Mouse (Mus musculus) heart, postnatal 25 days (tissue): ENCODE measurements around the gene Fam53b. TPM values are rescaled to one million over a fixed set of nuclear protein-coding genes. Genes with fewer than 3 reads are reported as not detected.

Experiments
- DNase-seq: peaks from one replicate; pipeline ENCODE4 v3.0.0; 2022; ENCODE audit warnings: low spot score
- intact Hi-C: fragments of 180-260 bp; cut with DNase I; formaldehyde crosslinking; loops from one replicate; pipeline ENCODE4 v1.15.1; 2025
- total RNA-seq, 2 experiments: library from RNA; stranded (reverse); gene quantifications; 2 replicates each; pipeline ENCODE4 v1.2.3; 2021

Fam53b gene
- total RNA-seq: 10 to 100 TPM; 25.8 to 26.8 TPM

DNA sequence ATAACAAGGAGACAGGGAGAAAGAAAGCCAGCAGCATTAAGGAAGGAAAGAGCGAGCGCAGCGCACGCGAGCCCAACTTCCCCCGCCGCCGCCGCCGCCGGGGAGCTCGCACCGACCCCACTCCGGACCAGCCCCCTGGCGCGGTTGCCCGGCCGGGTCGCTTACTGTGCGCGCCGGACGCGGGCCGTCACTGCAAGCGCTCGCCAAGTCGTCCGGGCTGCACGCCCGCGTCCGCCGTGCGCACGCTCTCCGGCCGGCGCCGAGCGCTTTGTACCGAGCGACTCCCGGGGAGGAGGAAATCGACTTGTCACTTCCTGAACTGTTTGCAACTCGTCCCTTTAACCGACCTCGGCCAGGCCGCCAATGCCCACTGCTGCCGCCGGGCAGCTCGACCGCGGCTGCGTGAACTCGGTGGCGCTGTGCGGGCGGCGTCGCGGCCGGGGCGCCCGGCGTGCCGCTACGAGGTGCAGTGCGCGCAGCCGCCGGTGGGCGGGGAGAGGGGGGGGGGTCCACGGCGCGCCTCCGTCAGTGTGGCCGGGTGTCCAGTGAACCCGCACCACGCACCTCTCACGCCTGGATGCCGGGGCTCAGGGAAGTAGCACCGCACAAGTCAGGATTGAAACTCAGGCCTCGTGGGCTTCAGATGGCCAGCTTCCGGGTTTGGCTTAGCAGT, at the start of gene Fam53b:
Gene Fam53b, minus strand, starts transcription at position 471 of the 673 bp plus-strand sequence.
- DNase-seq: peak; percentile 61
- intact Hi-C loops: loop anchor here (2.0 to 5.0 kb wide), 3 partner anchors 27 to 39 kb away; partner anchors contain the start of gene Eef1akmt2

DNA sequence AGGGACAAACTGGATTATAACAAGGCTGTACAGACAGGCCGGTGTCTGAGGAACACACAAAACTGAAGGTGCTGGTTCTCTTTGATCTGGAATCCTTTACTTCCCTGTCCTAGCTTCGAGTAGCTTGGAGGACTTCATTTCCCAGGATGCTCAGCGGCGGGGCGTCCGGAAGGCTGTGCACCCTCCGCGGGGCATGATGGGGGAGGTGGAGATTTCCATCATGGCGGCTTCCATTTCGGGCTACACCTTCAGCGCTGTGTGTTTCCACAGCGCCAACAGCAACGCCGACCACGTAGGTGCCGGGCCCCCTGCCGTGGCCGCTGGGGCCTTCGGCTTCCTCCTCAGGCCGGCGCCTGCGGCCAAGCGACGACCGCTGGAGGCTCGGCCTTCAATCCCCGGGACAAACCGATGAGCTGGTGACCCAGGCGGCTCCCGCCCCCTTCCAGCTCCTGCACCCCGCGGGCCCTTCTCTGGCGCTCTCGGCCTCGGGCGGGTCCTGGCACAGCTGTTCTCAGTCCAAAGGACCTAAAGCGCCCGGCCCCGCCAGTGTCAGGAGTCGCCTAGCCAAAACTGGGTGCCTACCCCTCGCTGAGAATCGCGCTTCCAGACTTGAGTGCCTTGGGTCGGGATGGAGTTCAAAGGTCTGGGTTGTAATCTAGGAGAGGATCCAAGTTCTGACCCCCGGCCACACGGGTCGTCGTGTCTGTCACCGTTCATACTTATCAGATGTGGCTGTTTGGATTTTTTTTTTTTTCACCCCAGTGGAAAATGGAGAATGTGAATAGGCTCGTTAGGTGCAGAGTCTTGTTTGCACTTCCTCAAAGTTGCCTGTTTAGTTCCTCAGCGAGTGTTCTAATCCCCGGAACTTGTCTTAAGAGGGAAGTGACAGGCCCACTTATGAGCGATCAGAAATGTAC, 45.6 kb upstream of the Fam53b start, which contains the start of gene Abraxas2:
Gene Abraxas2, plus strand, starts transcription at position 184 of the 917 bp plus-strand sequence.
- peak; percentile 72 for DNase-seq
- intact Hi-C loops: loop anchor here (10.0 kb wide), 2 partner anchors 136 to 266 kb away; partner anchors contain the start of genes Ctbp2 and Fgfr2

DNA sequence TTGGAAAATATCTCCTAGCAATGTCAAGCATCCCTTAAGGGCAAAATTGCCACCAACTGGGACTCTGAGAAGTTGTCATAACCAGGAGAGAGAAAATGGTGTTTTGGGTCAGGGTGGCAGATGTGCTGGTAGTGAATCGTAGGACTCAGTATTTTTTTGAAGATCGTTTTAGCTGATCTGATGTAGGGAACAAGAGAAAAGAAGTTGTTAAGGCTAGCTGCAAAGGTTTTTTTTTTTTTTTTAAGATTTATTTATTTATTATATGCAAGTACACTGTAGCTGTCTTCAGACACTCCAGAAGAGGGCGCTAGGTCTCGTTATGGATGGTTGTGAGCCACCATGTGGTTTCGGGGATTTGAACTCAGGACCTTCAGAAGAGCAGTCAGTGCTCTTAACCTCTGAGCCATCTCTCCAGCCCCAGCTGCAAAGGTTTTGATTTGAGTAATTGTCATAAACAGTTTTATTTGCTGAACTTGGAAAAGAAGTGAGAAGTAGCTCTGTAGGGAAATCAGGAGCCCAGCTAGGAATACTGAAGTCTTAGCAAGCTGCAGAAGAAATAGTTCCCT, 44.4 kb upstream of the Fam53b start:
- DNase-seq: no peak
- intact Hi-C loops: loop anchor here (10.0 kb wide), 2 partner anchors 137 to 267 kb away; partner anchors contain the start of genes Ctbp2 and Fgfr2

DNA sequence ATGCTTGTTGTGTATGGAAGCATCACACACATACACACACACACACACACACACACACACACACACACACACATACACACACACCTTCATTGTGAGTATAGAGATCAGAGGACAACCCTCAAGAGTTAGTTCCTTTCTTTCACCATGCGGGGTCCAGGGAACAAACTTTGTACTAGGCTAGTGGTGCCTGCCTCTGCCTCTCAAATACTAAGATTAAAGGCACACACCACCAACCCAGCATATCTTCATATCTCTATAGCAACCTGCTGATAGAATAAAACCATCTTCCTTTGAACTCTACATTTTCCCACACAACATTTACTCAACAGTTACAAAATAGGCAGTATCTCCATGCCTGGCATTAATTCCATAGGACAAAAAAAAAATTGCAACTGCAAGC, 42.4 kb upstream of the Fam53b start:
- no peak for DNase-seq
- intact Hi-C loops: loop anchor here (10.0 kb wide), 2 partner anchors 139 to 269 kb away; partner anchors contain the start of genes Ctbp2 and Fgfr2

DNA sequence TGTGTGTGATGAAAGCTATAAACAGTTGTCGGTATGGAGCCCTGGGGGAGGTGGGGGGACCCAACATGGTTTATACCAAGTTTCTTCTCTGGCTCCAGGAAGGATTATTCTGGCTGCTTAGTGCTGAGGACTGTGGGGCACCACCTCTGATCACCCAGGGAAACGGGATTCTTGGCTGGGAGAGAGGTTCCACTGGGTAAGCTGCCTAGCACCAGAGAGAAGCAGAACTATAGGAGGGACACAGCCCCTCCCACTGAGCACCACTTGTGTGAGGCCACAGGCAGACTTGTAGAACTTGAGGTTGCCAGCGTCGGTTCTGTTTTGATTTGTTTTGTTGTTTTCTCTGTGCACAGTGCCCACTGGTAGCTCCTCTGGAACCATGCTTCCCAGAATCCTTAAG, 40.3 kb upstream of the Fam53b start:
- intact Hi-C loops: loop anchor here (2.0 to 10.0 kb wide), 3 partner anchors 41 to 271 kb away; partner anchors contain the start of genes Ctbp2, Fam53b and Fgfr2
- no peak for DNase-seq

DNA sequence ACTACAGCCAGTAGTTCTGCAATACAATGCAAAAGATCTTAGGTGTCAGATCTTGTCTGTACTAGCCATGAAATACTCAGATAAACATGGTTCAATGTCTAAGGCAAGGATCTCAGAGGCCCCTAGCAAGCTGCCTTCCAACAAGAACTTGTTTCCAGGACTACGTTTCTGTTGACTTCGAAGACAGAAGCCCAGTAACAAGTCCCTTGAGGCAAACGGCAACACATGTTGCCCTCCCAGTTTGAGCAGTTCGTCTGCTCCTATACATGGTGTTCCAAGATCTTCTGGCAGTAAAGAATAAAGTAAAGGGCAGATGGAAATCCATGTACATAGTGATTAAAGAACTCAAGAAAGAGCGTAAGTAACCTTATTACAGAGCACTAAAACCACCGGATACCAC, 39.7 kb upstream of the Fam53b start:
- intact Hi-C loops: loop anchor here (2.0 to 10.0 kb wide), 3 partner anchors 41 to 271 kb away; partner anchors contain the start of genes Ctbp2, Fam53b and Fgfr2
- DNase-seq: no peak

DNA sequence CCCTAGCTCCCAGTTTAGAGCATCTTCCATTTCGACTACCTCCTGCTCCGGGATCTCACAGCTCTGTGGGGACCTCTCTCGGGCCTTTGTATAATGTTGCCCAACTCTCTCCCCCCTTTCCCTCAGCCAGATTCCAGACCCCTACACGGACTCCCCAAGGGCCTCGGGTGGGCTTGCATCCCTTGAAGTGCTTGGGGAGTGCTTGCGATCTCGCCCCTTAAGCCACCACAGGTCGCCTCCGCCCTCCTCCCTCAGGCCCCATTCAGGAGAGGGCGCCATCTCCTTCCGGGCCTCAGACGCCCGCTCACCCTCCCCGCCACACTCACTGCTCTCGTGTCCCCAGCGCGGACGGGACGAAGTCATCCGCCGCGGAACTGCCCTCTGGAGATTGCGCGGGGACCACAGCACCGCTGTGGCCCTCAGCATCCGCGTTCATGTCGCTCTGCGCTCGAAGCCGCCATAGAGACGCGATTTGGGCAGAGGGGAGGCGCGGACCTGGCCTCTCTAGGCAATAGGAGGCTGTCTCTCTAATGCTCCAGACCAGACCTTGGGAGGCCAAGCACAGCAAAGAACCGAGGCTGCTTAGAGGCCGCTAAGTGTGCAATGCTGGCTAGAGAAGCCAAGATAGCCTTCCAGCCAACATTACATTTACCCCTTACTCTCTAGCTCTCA, 38.6 kb upstream of the Fam53b start, which contains the start of gene Eef1akmt2:
Gene Eef1akmt2, minus strand, starts transcription at position 501 of the 672 bp plus-strand sequence.
- intact Hi-C loops: loop anchor here (1.0 to 10.0 kb wide), 4 partner anchors 40 to 272 kb away; partner anchors contain the start of genes Ctbp2, Fam53b and Fgfr2
- DNase-seq: peak; percentile 64

DNA sequence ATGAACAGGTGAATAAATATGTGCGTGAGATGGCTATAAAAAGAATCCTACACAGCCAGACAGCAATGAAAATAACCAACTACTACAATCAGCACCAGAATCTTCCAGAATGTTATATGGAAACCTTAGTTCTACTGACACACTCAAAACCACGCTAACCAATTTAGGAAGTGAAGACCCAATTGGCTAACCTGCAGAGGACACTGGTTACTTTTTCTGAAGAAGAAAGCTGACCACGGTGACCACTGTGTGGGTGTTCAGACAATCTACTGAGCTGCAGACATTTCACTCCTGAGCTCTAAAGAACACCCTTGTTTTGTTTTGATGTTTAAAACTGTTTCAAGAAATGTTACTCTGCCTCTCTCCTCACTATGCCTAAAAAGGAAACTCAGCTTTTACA, 29.5 kb upstream of the Fam53b start:
- DNase-seq: no peak
- intact Hi-C loops: no loop called here

DNA sequence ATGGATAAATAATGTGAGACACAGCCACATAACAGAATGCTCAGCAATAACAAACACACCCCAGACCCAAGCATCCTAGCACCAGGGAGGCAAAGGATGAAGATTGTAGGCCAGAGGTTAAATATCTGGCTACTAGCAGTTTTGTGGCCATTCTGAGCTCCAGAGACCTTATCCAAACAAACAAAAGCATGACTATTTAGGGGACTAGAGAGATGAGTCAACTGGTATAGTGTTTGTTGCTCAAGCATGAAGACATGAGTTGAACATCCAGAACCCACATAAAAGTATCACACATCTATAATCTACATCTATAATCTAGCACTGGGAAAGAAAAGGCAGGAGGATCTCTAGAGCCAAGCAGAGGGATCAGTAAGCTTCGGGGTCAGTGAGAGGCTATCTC, 28.8 kb upstream of the Fam53b start:
- intact Hi-C loops: no loop called here

DNA sequence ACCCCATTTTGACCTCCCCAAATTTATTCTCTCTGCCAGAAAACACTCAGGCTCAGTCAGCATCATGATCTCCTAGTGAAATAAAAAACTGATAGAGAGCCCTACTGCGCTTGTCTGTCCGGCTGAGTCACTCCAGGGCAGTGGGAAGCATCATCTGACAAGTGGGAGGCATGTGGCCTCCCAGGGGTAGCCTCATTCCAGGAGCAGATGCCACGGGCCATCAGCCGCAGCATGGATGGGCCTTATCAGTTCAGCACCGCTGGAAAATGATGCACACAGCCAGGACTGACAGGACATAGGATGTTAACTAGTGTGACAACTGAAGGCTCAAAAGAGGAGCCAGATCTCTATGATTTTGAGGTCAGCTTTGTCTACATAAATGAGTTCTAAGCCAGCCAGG, 27.6 kb upstream of the Fam53b start:
- intact Hi-C loops: no loop called here

More for the DNA sequence above, 28.8 kb upstream of the Fam53b start:
- no peak for DNase-seq

DNA sequence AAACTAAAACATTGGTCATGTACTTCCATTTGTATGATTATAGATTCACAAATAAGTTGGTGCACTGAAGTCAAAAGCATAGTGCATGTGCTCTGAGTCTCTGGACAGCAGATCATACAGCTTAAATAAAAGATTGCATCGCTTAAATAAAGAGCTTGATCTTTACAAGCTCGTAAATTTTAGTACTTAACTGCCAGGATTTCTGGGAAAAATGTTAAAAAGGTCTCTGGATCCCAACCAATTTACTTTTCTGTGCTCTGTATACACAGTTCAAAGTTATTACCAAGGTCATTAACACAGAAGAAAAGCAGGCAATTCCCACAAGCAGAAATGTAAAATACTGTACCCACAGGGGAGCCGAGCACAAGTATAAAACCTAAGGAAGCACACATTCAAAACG, 17.3 kb upstream of the Fam53b start:
- intact Hi-C loops: no loop called here

More for the DNA sequence above, 27.6 kb upstream of the Fam53b start:
- no peak for DNase-seq

DNA sequence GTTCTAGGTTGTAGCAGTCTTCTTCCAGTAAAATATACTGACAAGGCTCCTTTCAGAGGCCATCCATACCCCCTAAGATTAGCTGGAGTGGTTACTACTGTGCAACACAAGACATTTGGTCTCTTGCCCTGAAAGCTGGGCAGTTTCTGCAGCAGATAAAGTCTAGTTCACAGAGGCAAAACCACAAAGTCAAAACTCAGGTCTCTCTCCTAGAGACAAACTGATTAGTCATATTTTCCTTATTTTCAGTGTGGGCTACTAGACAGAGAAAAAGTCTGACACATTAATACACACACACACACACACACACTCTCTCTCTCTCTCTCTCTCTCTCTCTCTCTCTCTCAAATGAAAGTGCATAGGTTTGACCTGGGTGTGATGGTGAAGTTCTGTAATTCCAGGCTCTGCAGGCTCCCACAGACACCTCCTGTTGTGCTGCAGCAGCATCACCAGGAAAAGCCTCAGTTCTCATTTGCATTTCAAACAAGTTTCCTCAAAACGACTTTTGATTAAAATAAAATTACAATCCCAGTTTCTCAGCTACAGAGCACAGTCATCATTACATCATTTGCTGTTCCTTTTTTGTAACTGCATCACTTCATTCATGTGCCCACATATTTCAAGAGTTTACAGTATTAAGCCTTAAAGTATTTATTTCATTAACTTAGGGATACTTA, 10.8 kb upstream of the Fam53b start:
- no peak for DNase-seq
- intact Hi-C loops: no loop called here

More for the DNA sequence above, 17.3 kb upstream of the Fam53b start:
- DNase-seq: no peak

DNA sequence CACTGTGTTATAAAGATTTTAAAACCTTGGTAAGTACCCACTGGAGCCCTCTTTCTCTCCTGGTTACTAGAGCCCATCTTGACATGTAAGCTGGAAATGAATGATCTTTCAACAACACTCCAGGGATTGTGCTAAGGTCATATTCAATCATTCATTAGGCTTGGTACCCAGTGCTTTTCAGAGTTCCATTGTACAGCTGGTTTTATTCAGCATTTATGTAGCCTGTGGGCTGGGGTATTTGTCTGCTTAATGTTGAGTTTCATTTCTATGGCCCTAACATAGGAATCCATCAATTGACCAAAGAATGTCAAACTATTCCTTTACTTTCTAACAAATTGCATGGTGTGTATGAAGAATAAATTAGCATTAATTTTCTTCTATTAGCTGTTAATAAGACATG, 10.1 kb upstream of the Fam53b start:
- intact Hi-C loops: no loop called here
- no peak for DNase-seq

DNA sequence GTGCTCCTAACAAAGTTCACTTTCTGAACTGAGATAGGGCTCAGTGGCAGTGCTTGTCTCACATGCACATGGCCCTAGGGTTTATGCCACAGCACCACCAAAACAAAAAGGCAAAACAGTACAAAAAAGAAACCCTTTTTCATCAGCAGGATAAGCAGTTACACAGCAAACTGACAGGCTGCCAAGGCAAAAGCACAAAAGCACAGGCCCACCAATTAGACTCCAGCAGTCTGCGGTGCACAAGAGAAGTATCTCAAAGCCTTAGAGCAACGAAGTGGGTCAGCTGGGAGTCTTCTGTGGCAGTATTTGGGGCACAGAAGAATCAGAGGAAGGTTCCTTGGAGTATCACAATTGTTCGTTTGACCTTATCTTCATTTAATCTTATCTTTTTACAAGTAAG, 7.0 kb upstream of the Fam53b start:
- intact Hi-C loops: no loop called here
- no peak for DNase-seq

DNA sequence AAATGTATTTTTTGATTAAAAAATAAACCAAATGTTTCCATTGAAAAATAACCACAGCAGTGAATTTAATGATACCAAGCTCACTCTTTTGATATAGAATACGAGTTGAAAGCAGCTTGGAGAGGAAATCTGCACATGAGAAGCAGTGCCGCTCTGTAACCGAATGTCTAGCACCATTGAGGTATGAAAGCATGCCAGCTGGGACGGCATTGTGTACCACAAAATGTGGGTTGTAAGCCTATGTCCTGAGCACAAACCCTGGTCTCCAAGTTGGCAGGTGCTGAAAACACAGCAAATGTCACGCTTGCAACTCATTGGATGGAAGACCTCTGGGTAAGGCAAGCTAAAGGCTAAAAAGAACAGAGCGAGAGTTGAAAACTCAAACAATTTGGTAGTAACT, 3.4 kb upstream of the Fam53b start:
- DNase-seq: no peak
- intact Hi-C loops: no loop called here

DNA sequence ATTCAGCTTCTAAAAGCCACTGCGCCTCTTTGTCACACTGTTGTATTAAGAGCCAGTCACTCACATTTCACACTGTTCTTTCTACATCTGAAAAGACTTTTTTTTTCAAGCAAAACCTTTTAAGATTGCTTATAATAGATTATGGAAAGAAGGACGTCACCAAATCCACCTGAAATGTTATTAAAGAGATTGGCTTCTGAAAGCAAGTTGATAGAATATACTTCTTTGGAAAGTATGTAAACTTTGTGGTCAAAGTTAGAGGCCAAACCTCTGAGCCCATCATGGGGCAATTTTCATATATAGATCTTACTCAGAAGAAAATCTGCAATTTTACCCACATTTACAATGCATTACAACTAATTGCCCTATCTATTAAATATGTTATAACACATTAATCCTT, 2.8 kb upstream of the Fam53b start:
- intact Hi-C loops: no loop called here
- DNase-seq: no peak

DNA sequence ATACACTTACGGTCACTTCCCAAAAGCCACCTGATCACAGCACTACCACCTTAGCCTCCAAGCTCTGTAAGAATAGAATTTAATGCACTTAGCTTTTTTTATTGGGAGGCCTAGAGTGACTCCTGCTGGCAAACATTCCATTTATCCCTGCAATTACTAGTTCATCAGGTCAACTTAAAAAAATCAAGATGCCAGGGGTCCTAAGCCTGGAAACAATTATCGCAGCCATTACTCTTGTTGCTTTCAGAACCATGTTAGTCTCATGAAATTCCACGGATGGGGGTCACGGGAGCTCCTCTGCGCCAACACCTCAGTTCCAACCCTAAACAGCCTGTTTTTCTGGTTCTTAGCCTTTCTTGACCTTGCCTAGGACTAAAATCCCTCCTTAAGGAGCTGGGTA, 1.4 kb upstream of the Fam53b start:
- intact Hi-C loops: no loop called here

DNA sequence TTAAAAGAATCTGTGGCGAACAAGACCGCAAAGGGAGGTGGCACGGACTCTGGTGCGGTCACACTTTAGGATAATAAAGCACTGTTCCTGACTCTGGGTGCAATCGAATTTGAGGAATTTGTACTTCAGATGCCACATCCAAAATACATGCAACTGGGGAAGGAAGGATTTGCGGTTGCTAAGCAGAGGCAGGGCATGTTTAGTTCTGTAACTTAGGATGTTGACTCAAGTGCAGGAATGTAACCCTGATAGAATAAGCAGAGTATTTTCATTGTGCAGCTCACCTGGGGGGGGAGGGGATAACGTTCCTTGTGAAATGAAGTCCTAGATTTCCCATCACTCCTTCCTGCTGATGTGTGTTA, 384 bp upstream of the Fam53b start:
- intact Hi-C loops: loop anchor here (5.0 kb wide), 1 partner anchor 37 kb away; no protein-coding TSS in a partner anchor
- DNase-seq: no peak

More for the DNA sequence above, 1.4 kb upstream of the Fam53b start:
- no peak for DNase-seq
